Mouse (Mus musculus) ES-E14 (cell line): Measurements from ENCODE around the gene Prrxl1.

Source experiments
- CHD2 ChIP-seq: IDR thresholded peaks from 2 replicates; pipeline ENCODE4 v1.6.1; 2014; ENCODE audit warnings: mild to moderate bottlenecking, low read depth, low read length, inconsistent platforms
- HCFC1 ChIP-seq: IDR thresholded peaks from 2 replicates; pipeline ENCODE4 v1.6.1; 2012; ENCODE audit warnings: low read length, inconsistent platforms, borderline replicate concordance; ENCODE audit not compliant: insufficient read depth
- MAFK ChIP-seq: IDR thresholded peaks from 2 replicates; pipeline ENCODE4 v1.6.1; 2014; ENCODE audit warnings: mild to moderate bottlenecking, low read depth, low read length, inconsistent platforms; ENCODE audit not compliant: insufficient read depth
- ZC3H11A ChIP-seq: IDR thresholded peaks from 2 replicates; pipeline ENCODE4 v1.6.1; 2012; ENCODE audit warnings: low read depth, mild to moderate bottlenecking, inconsistent platforms, low read length, borderline replicate concordance
- ZNF384 ChIP-seq: IDR thresholded peaks from 2 replicates; pipeline ENCODE4 v1.6.1; 2012; ENCODE audit warnings: low read depth, low read length, inconsistent platforms

- TF ChIP-seq ZNF384 (no peak), MAFK (no peak), CHD2 (no peak), ZC3H11A (no peak), HCFC1 (no peak)
Measured at GRCm38 (mm10) chr14:32590377-32590776, 8.8 kb upstream of the Prrxl1 start.
